Mouse (Mus musculus) spleen, adult 2 months (tissue): ENCODE measurements around the gene Pla2g12a.

Experiments
- CTCF ChIP-seq: fragments of 200-500 bp; IDR thresholded peaks from 2 replicates; pipeline ENCODE4 v1.5.1; 2011; ENCODE audit warnings: mild to moderate bottlenecking, inconsistent platforms; ENCODE audit not compliant: insufficient read depth, insufficient read length, insufficient replicate concordance; ENCODE audit errors: extremely low read depth
- POLR2A ChIP-seq: fragments of 200-500 bp; IDR thresholded peaks from 2 replicates; pipeline ENCODE4 v1.6.1; 2011; ENCODE audit warnings: low read depth, low read length, inconsistent platforms

- TF ChIP-seq POLR2A: no peak
- no peak for TF ChIP-seq CTCF
Measured at GRCm38 (mm10) chr3:129903369-129903768, 25.0 kb downstream of the Pla2g12a start.
